Mouse (Mus musculus) mouse trophoblast stem cell (cell line): Measurements from ENCODE around the gene Slc25a22.

ENCODE experiments used
- in situ Hi-C, 2 experiments: fragments of 300-500 bp; cut with MseI, MboI; formaldehyde crosslinking; loops; 2 replicates in 1 of 2; 3 replicates in 1 of 2; pipeline ENCODE4 v1.15.1; 2025

The Slc25a22 gene

GRCm38 (mm10) chr7:141472226-141472625 is 34.5 kb upstream of the Slc25a22 start:
- in situ Hi-C loops, result no loop called here

- in situ Hi-C loops, result no loop called here
Measured at GRCm38 (mm10) chr7:141471236-141471635, 33.5 kb upstream of the Slc25a22 start.

GRCm38 (mm10) chr7:141470637-141470944 is 32.9 kb upstream of the Slc25a22 start:
- in situ Hi-C loops, result no loop called here

GRCm38 (mm10) chr7:141469901-141470636 is 32.4 kb upstream of the Slc25a22 start:
- in situ Hi-C loops, result no loop called here

GRCm38 (mm10) chr7:141469352-141469751 is 31.7 kb upstream of the Slc25a22 start:
- in situ Hi-C loops, result no loop called here

- in situ Hi-C loops, result no loop called here
Measured at GRCm38 (mm10) chr7:141468522-141469211, 31.0 kb upstream of the Slc25a22 start.

- in situ Hi-C loops, result no loop called here
Measured at GRCm38 (mm10) chr7:141468164-141468521, 30.5 kb upstream of the Slc25a22 start.

GRCm38 (mm10) chr7:141467230-141468030 is 29.7 kb upstream of the Slc25a22 start, which contains the start of gene Cd151:
Cd151 (plus strand) TSS chr7:141467392.
- in situ Hi-C loops, result no loop called here

GRCm38 (mm10) chr7:141466607-141467148 is 29.0 kb upstream of the Slc25a22 start:
- in situ Hi-C loops, result no loop called here

- in situ Hi-C loops, result no loop called here
Measured at GRCm38 (mm10) chr7:141466045-141466394, 28.3 kb upstream of the Slc25a22 start.

GRCm38 (mm10) chr7:141465388-141466044 is 27.8 kb upstream of the Slc25a22 start:
- in situ Hi-C loops, result no loop called here

- in situ Hi-C loops, result no loop called here
Measured at GRCm38 (mm10) chr7:141464603-141465201, 27.0 kb upstream of the Slc25a22 start.

- in situ Hi-C loops, result no loop called here
Measured at GRCm38 (mm10) chr7:141463824-141464602, 26.3 kb upstream of the Slc25a22 start.

- in situ Hi-C loops, result no loop called here
Measured at GRCm38 (mm10) chr7:141462333-141462821, 24.7 kb upstream of the Slc25a22 start.

GRCm38 (mm10) chr7:141461521-141462332 is 24.0 kb upstream of the Slc25a22 start:
- in situ Hi-C loops, result no loop called here

GRCm38 (mm10) chr7:141460391-141461113 is 22.9 kb upstream of the Slc25a22 start, which contains the start of gene Cracr2b:
Cracr2b (plus strand) TSS chr7:141461094.
- in situ Hi-C loops, result no loop called here

GRCm38 (mm10) chr7:141460001-141460390 is 22.3 kb upstream of the Slc25a22 start:
- in situ Hi-C loops, result no loop called here

GRCm38 (mm10) chr7:141459301-141459711 is 21.6 kb upstream of the Slc25a22 start:
- in situ Hi-C loops, result no loop called here

- in situ Hi-C loops, result no loop called here
Measured at GRCm38 (mm10) chr7:141458661-141459060, 21.0 kb upstream of the Slc25a22 start.
